Mouse (Mus musculus): ENCODE measurements around the gene Slc51a. TPM values are rescaled to one million over a fixed set of nuclear protein-coding genes. Genes with fewer than 3 reads are reported as not detected.
"Not testable (repeated sequence)": the region's sequence is repeated elsewhere in the genome, so short reads cannot be mapped to it uniquely, and the experiment has no call there.

Slc51a gene
- polyA plus RNA-seq, 1 experiment from 2014 or later = 0.38 TPM

DNA sequence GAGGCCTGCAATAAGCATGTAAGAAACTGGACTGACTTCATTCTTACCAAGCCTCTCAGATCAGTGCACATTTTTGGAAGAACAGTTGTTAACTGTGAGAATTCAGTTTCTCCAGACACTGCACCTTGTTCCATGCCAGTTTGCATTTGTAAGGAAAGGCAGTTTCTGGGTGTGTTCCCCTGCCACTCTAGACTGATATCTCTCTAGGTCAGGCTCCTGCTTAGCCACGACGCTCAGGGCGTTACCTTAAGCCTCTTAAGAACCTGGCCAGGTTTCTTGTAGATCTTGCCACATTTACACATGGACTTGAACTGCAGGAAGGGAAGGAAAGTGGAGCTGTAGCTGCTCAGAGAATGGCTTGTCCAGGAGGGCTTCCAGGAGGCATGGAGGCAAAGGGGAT, 38.0 kb downstream of the Slc51a start:
- H3K36me3 ChIP-seq (ENCODE audit: control insufficient read depth, insufficient read depth, low read length) = no peaks in the 10 kb centered on the region
- H3K27ac ChIP-seq (ENCODE audit: low read depth, low read length) = no peak overlapping the region
- no peaks in the 10 kb centered on the region for H3K27me3 ChIP-seq (ENCODE audit: control insufficient read depth, insufficient read depth, low read length)
- H3K9ac ChIP-seq (ENCODE audit: low read length) = no peak overlapping the region
- no peaks in the 10 kb centered on the region for H3K9me3 ChIP-seq (ENCODE audit: control insufficient read depth, low read length)
- 80% methylated on average over 3 of the region's 3 CpGs for WGBS
- no peaks in the 10 kb centered on the region for H3K4me1 ChIP-seq (ENCODE audit: control insufficient read depth, insufficient read depth, low read length)
- DNase-seq (ENCODE audit: low spot score) (no peak), ATAC-seq (ENCODE audit: insufficient read depth, low FRiP score, low TSS enrichment) (no peak)
- no peak overlapping the region for H3K4me3 ChIP-seq (ENCODE audit: low read depth, low read length)
- H3K4me2 ChIP-seq (ENCODE audit: low read depth) = no peak overlapping the region

DNA sequence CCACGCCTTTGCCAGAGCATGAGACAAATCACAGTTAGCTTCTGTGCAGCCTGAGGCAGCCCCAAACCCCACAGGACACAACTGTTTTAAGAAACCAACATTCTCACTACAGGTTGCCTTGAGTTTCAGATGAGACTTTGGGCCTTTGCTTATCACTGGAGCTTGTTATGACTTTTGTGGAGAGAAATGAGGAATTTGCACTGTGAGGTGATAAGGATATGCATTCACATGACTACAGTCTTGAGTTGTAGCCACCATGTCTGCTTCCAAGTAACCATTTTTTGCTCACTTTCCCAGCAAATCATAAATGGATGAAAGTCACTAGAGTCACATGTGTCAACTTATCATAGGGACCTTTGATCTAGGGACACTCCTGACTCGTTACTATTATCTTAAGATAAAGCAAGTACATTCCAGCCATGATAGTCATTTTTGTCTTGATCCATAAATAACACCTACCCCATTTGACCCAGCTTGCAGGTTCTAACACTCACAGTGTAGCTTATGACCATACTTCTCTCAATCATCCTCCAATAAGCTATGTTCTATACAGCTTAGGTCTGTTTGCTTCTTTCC, 41.0 kb downstream of the Slc51a start:
- H3K27me3 ChIP-seq (ENCODE audit: control insufficient read depth, insufficient read depth, low read length) = no peaks in the 10 kb centered on the region
- no peak overlapping the region for H3K4me3 ChIP-seq (ENCODE audit: low read depth, low read length)
- DNase-seq (ENCODE audit: low spot score) (no peak), ATAC-seq (ENCODE audit: insufficient read depth, low FRiP score, low TSS enrichment) (no peak)
- 81% methylated on average over 2 of the region's 2 CpGs for WGBS
- H3K4me2 ChIP-seq (ENCODE audit: low read depth) = no peak overlapping the region
- no peaks in the 10 kb centered on the region for H3K36me3 ChIP-seq (ENCODE audit: control insufficient read depth, insufficient read depth, low read length)
- no peak overlapping the region for H3K27ac ChIP-seq (ENCODE audit: low read depth, low read length)
- no peak overlapping the region for H3K9ac ChIP-seq (ENCODE audit: low read length)
- no peaks in the 10 kb centered on the region for H3K9me3 ChIP-seq (ENCODE audit: control insufficient read depth, low read length)
- H3K4me1 ChIP-seq (ENCODE audit: control insufficient read depth, insufficient read depth, low read length) = no peaks in the 10 kb centered on the region

DNA sequence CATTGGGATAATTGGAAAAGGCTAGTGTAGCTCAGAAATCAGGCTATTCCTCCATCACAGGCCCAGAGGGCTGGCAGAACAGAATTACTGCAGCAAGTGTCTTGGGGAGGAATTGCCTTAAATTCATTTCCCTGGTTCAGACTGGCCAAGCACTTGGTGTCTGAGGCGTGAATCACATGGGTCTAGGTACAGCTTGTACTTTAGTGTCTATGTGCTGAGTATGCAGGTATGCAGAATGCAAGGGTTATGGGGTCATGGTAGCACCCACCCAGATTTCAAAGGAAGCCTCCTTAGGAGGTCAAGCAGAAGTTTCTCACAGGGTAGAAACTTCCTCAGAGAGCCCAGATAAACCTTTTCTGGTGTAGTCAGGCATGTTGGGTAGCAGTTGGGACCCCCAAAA, 42.1 kb downstream of the Slc51a start:
- DNase-seq (ENCODE audit: low spot score) (no peak), ATAC-seq (ENCODE audit: insufficient read depth, low FRiP score, low TSS enrichment) (no peak)
- Histone ChIP-seq H3K9me3 (ENCODE audit: control insufficient read depth, low read length) (no peaks in the 10 kb centered on the region), H3K27ac (ENCODE audit: low read depth, low read length) (no peak overlapping the region), H3K36me3 (ENCODE audit: control insufficient read depth, insufficient read depth, low read length) (no peaks in the 10 kb centered on the region), H3K4me1 (ENCODE audit: control insufficient read depth, insufficient read depth, low read length) (no peaks in the 10 kb centered on the region), H3K4me3 (ENCODE audit: low read depth, low read length) (no peak overlapping the region), H3K27me3 (ENCODE audit: control insufficient read depth, insufficient read depth, low read length) (no peaks in the 10 kb centered on the region), H3K4me2 (ENCODE audit: low read depth) (no peak overlapping the region), H3K9ac (ENCODE audit: low read length) (no peak overlapping the region)
- 85% methylated on average over 1 of the region's 1 CpGs for WGBS

GRCm38 (mm10) chr16:32444615-32445014, 43.1 kb downstream of the Slc51a start:
- H3K4me1 ChIP-seq (ENCODE audit: control insufficient read depth, insufficient read depth, low read length); H3K36me3 ChIP-seq (ENCODE audit: control insufficient read depth, insufficient read depth, low read length); ATAC-seq (ENCODE audit: insufficient read depth, low FRiP score, low TSS enrichment); H3K27ac ChIP-seq (ENCODE audit: low read depth, low read length); H3K27me3 ChIP-seq (ENCODE audit: control insufficient read depth, insufficient read depth, low read length); H3K9me3 ChIP-seq (ENCODE audit: control insufficient read depth, low read length); DNase-seq (ENCODE audit: low spot score); H3K4me2 ChIP-seq (ENCODE audit: low read depth); H3K9ac ChIP-seq (ENCODE audit: low read length); H3K4me3 ChIP-seq (ENCODE audit: low read depth, low read length): not testable (repeated sequence)
- 89% methylated on average over 3 of the region's 3 CpGs for WGBS

GRCm38 (mm10) chr16:32441432-32441831, 46.2 kb downstream of the Slc51a start:
- no peaks in the 10 kb centered on the region for H3K36me3 ChIP-seq (ENCODE audit: control insufficient read depth, insufficient read depth, low read length)
- H3K27ac ChIP-seq (ENCODE audit: low read depth, low read length) = no peak overlapping the region
- H3K27me3 ChIP-seq (ENCODE audit: control insufficient read depth, insufficient read depth, low read length) = no peaks in the 10 kb centered on the region
- H3K4me2 ChIP-seq (ENCODE audit: low read depth) = no peak overlapping the region
- H3K9me3 ChIP-seq (ENCODE audit: control insufficient read depth, low read length) = no peaks in the 10 kb centered on the region
- H3K4me1 ChIP-seq (ENCODE audit: control insufficient read depth, insufficient read depth, low read length) = no peaks in the 10 kb centered on the region
- no peak overlapping the region for H3K9ac ChIP-seq (ENCODE audit: low read length)
- no peak overlapping the region for H3K4me3 ChIP-seq (ENCODE audit: low read depth, low read length)
- DNase-seq (ENCODE audit: low spot score) = no peak
- ATAC-seq (ENCODE audit: insufficient read depth, low FRiP score, low TSS enrichment) = no peak
- 97% methylated on average over 3 of the region's 3 CpGs for WGBS

DNA sequence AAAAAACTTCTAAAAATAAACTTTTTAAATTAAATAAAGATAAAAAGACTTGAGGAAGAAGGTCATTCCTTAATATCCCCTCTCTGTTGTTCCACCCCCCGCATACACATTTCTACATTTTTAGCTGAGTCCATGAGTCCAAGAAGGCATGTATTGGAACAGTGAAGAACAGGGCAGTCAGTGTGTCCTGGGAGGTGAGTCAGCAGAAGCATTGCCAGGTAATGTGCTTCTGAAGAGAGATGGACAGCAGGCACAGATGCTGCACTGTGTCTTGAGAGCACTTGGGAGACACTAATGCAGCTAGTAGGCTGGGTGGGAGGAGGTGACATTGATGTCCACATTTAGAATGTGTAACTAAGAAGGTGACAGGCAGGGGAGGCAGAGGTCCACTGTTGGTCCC, 50.4 kb downstream of the Slc51a start:
- H3K27me3 ChIP-seq (ENCODE audit: control insufficient read depth, insufficient read depth, low read length) = no peaks in the 10 kb centered on the region
- H3K9ac ChIP-seq (ENCODE audit: low read length) = no peak overlapping the region
- no peaks in the 10 kb centered on the region for H3K36me3 ChIP-seq (ENCODE audit: control insufficient read depth, insufficient read depth, low read length)
- no peaks in the 10 kb centered on the region for H3K4me1 ChIP-seq (ENCODE audit: control insufficient read depth, insufficient read depth, low read length)
- H3K9me3 ChIP-seq (ENCODE audit: control insufficient read depth, low read length) = no peaks in the 10 kb centered on the region
- ATAC-seq (ENCODE audit: insufficient read depth, low FRiP score, low TSS enrichment) (no peak), DNase-seq (ENCODE audit: low spot score) (no peak)
- no peak overlapping the region for H3K4me2 ChIP-seq (ENCODE audit: low read depth)
- WGBS = 94% methylated on average over 1 of the region's 1 CpGs
- no peak overlapping the region for H3K4me3 ChIP-seq (ENCODE audit: low read depth, low read length)
- H3K27ac ChIP-seq (ENCODE audit: low read depth, low read length) = no peak overlapping the region

GRCm38 (mm10) chr16:32436657-32437056, 51.0 kb downstream of the Slc51a start:
- no peaks in the 10 kb centered on the region for H3K9me3 ChIP-seq (ENCODE audit: control insufficient read depth, low read length)
- 76% methylated on average over 1 of the region's 1 CpGs for WGBS

GRCm38 (mm10) chr16:32434691-32435090, 53.0 kb downstream of the Slc51a start:
- no peak for ATAC-seq (ENCODE audit: insufficient read depth, low FRiP score, low TSS enrichment)
- Histone ChIP-seq H3K4me2 (ENCODE audit: low read depth) (no peak overlapping the region), H3K4me1 (ENCODE audit: control insufficient read depth, insufficient read depth, low read length) (peaks cover 9% of the 10 kb centered on the region; the same call in 1 of the 2 replicates), H3K27me3 (ENCODE audit: control insufficient read depth, insufficient read depth, low read length) (no peaks in the 10 kb centered on the region), H3K9ac (ENCODE audit: low read length) (no peak overlapping the region), H3K9me3 (ENCODE audit: control insufficient read depth, low read length) (no peaks in the 10 kb centered on the region), H3K36me3 (ENCODE audit: control insufficient read depth, insufficient read depth, low read length) (no peaks in the 10 kb centered on the region), H3K4me3 (ENCODE audit: low read depth, low read length) (no peak overlapping the region), H3K27ac (ENCODE audit: low read depth, low read length) (no peak overlapping the region)
- no peak for DNase-seq (ENCODE audit: low spot score)

More at GRCm38 (mm10) chr16:32436657-32437056, 51.0 kb downstream of the Slc51a start:
- H3K4me1 ChIP-seq (ENCODE audit: control insufficient read depth, insufficient read depth, low read length) = peaks cover 5% of the 10 kb centered on the region; the same call in 1 of the 2 replicates
- no peak overlapping the region for H3K4me2 ChIP-seq (ENCODE audit: low read depth)
- no peak overlapping the region for H3K27ac ChIP-seq (ENCODE audit: low read depth, low read length)
- H3K9ac ChIP-seq (ENCODE audit: low read length) = no peak overlapping the region
- ATAC-seq (ENCODE audit: insufficient read depth, low FRiP score, low TSS enrichment) = no peak
- no peak overlapping the region for H3K4me3 ChIP-seq (ENCODE audit: low read depth, low read length)
- no peak for DNase-seq (ENCODE audit: low spot score)
- H3K36me3 ChIP-seq (ENCODE audit: control insufficient read depth, insufficient read depth, low read length) = no peaks in the 10 kb centered on the region
- no peaks in the 10 kb centered on the region for H3K27me3 ChIP-seq (ENCODE audit: control insufficient read depth, insufficient read depth, low read length)

GRCm38 (mm10) chr16:32434066-32434465, 53.6 kb downstream of the Slc51a start:
- Histone ChIP-seq H3K4me1 (ENCODE audit: control insufficient read depth, insufficient read depth, low read length) (peaks cover 10% of the 10 kb centered on the region; the same call in 1 of the 2 replicates), H3K36me3 (ENCODE audit: control insufficient read depth, insufficient read depth, low read length) (no peaks in the 10 kb centered on the region), H3K27ac (ENCODE audit: low read depth, low read length) (no peak overlapping the region), H3K9me3 (ENCODE audit: control insufficient read depth, low read length) (no peaks in the 10 kb centered on the region), H3K27me3 (ENCODE audit: control insufficient read depth, insufficient read depth, low read length) (no peaks in the 10 kb centered on the region), H3K4me2 (ENCODE audit: low read depth) (no peak overlapping the region), H3K9ac (ENCODE audit: low read length) (no peak overlapping the region), H3K4me3 (ENCODE audit: low read depth, low read length) (no peak overlapping the region)
- ATAC-seq (ENCODE audit: insufficient read depth, low FRiP score, low TSS enrichment) (no peak), DNase-seq (ENCODE audit: low spot score) (no peak)
- WGBS = 62% methylated on average over 6 of the region's 6 CpGs

All from neural tube, embryonic 11.5 days (tissue).